ENCODE assay signal across 8 mouse cellular contexts in the genomic region with DNA sequence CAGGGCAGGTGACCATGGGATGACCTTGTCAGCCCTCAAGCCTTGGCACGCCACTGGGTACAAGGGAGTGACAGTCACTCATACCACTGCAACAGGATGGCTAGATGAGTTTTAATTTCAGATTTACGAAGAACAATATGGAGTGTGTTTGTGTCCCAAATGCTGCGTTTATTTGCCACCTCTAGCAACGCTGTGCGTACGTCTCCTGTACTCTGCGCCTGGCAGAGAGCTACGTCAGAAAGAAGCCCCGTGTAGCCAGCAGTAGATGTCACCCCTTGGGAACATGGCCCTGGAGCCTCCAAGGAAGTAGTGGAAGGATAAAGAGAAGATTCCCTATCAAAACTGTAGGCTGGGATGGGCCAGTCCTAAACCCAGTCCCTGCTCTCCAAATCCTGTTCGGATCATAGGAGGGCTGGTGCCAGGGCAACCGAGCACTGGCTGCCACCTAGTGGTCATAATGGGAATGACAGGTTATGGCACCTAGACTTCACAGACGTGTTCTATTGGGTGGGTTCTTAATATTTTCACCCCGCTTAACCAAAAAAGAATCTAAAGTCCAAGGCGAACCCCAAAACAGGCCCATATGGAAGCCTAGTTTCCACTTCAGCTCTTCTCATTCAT. TPM values are rescaled to one million over a fixed set of nuclear protein-coding genes. Genes with fewer than 3 reads are reported as not detected.
A peak's percentile ranks its signal among the peaks of the same experiment; 100 is the strongest.
DNase-seq lines count a peak whose midpoint lies in the region; ATAC-seq and TF ChIP-seq lines count a peak whose summit lies in the region.

No protein-coding gene starts in this region.

- H3K9me3 ChIP-seq in kidney, embryonic 14.5 days (ENCODE audit: control insufficient read depth, low read length) = peaks cover 3% of the 10 kb centered on the region; the same call in 1 of the 2 replicates
- no peaks in the 10 kb centered on the region; the same call in 1 of the 2 replicates for H3K9me3 ChIP-seq in liver, embryonic 13.5 days (replicated peaks)
- no peaks in the 10 kb centered on the region for H3K9me3 ChIP-seq in neural tube, embryonic 11.5 days (ENCODE audit: control insufficient read depth, low read length)

- intact Hi-C loops in gastrocnemius, adult 2 months (cut with DNase I) = loop anchor here (1.0 to 5.0 kb wide), 2 partner anchors 215 to 273 kb away; no protein-coding TSS in a partner anchor

- H3K36me3 ChIP-seq in kidney, embryonic 14.5 days (ENCODE audit: control insufficient read depth, insufficient read depth, low read length) = no peaks in the 10 kb centered on the region
- no peaks in the 10 kb centered on the region for H3K36me3 ChIP-seq in liver, embryonic 13.5 days
- no peaks in the 10 kb centered on the region for H3K36me3 ChIP-seq in neural tube, embryonic 11.5 days (ENCODE audit: control insufficient read depth, insufficient read depth, low read length)

- H3K4me2 ChIP-seq in kidney, embryonic 14.5 days (replicated peaks; ENCODE audit: low read depth, low read length) = no peak overlapping the region
- no peak overlapping the region for H3K4me2 ChIP-seq in liver, embryonic 13.5 days
- H3K4me2 ChIP-seq in neural tube, embryonic 11.5 days (ENCODE audit: low read depth) = no peak overlapping the region

- DNase-seq in B cell, adult 2 months = peak; percentile 66 to 67
- peak; percentile 79 for DNase-seq in ZHBTc4 (ENCODE audit: low read depth, low spot score)
- peak; percentile 74 to 84 for DNase-seq in cerebellum, postnatal 36 days
- peak; percentile 67 for DNase-seq in gastrocnemius, adult 2 months
- peak; percentile 24 for DNase-seq in liver, embryonic 13.5 days
- DNase-seq in neural tube, embryonic 11.5 days (ENCODE audit: low spot score) = peak; percentile 68
- DNase-seq in testis, postnatal 14 days (ENCODE audit: low spot score) = peak; percentile 64

- H3K4me3 ChIP-seq in gastrocnemius, adult 2 months = no peak overlapping the region
- H3K4me3 ChIP-seq in kidney, embryonic 14.5 days (ENCODE audit: low read length) = no peak overlapping the region
- H3K4me3 ChIP-seq in liver, embryonic 13.5 days (replicated peaks) = no peak overlapping the region
- no peak overlapping the region for H3K4me3 ChIP-seq in neural tube, embryonic 11.5 days (ENCODE audit: low read depth, low read length)

- no peak overlapping the region for H3K9ac ChIP-seq in kidney, embryonic 14.5 days (ENCODE audit: low read depth, low read length)
- no peak overlapping the region for H3K9ac ChIP-seq in liver, embryonic 13.5 days
- H3K9ac ChIP-seq in neural tube, embryonic 11.5 days (ENCODE audit: low read length) = no peak overlapping the region

- H3K4me1 ChIP-seq in kidney, embryonic 14.5 days (ENCODE audit: control insufficient read depth, insufficient read depth, low read length) = no peaks in the 10 kb centered on the region
- H3K4me1 ChIP-seq in liver, embryonic 13.5 days (replicated peaks) = no peaks in the 10 kb centered on the region
- no peaks in the 10 kb centered on the region for H3K4me1 ChIP-seq in neural tube, embryonic 11.5 days (ENCODE audit: control insufficient read depth, insufficient read depth, low read length)

- peak; percentile 98 for TF ChIP-seq CTCF in gastrocnemius, adult 2 months (IDR thresholded peaks at IDR 0.05)

- 61% methylated on average over 14 of the region's 14 CpGs for WGBS in kidney, embryonic 14.5 days
- WGBS in liver, embryonic 13.5 days (ENCODE audit: insufficient replicate concordance) = 54% methylated on average over 14 of the region's 14 CpGs
- WGBS in neural tube, embryonic 11.5 days = 59% methylated on average over 14 of the region's 14 CpGs

- H3K27ac ChIP-seq in gastrocnemius, adult 2 months = no peak overlapping the region
- H3K27ac ChIP-seq in kidney, embryonic 14.5 days (ENCODE audit: low read depth, low read length) = no peak overlapping the region
- no peak overlapping the region for H3K27ac ChIP-seq in liver, embryonic 13.5 days
- H3K27ac ChIP-seq in neural tube, embryonic 11.5 days (ENCODE audit: low read depth, low read length) = no peak overlapping the region

- ATAC-seq in kidney, embryonic 14.5 days (ENCODE audit: low FRiP score, low TSS enrichment) = 0 out of 2 replicates have a peak, but pooled peaks have one; percentile 68
- no peak for ATAC-seq in liver, embryonic 13.5 days (ENCODE audit: low read depth)
- no peak for ATAC-seq in neural tube, embryonic 11.5 days (ENCODE audit: insufficient read depth, low FRiP score, low TSS enrichment)

- no peaks in the 10 kb centered on the region for H3K27me3 ChIP-seq in kidney, embryonic 14.5 days (ENCODE audit: control insufficient read depth, insufficient read depth, low read length)
- H3K27me3 ChIP-seq in liver, embryonic 13.5 days = no peaks in the 10 kb centered on the region
- no peaks in the 10 kb centered on the region for H3K27me3 ChIP-seq in neural tube, embryonic 11.5 days (ENCODE audit: control insufficient read depth, insufficient read depth, low read length)

RNA-seq across cellular contexts. Expression of a gene that starts 37.0 kb away (rescaled TPM):
- under 1 TPM in 1 of 2 experiments, not detected in 1; 0.54 TPM for total RNA-seq in gastrocnemius, adult 2 months (2021)
- polyA plus RNA-seq in kidney, embryonic 14.5 days (2014; fragmentation: Nextera tagmentation; extraction: Ambion mirVana) = 140 and 143 TPM in 2 replicates
- 134 and 148 TPM in 2 replicates for polyA plus RNA-seq in liver, embryonic 13.5 days (2015; fragmentation: Nextera tagmentation; extraction: Ambion mirVana)
- 26.0 and 26.1 TPM in 2 replicates for polyA plus RNA-seq in neural tube, embryonic 11.5 days (2014; fragmentation: Nextera tagmentation; extraction: Ambion mirVana)

Comparison
In these comparisons a context has a peak if more than half of its experiments do, and no peak if none do; other contexts are left out.
1. DNase-seq: peak in every context shown above with its lines; median percentile 79 in ZHBTc4; 79 in cerebellum, postnatal 36 days; 68 in neural tube, embryonic 11.5 days; 67 in gastrocnemius, adult 2 months; 66 in B cell, adult 2 months; 64 in testis, postnatal 14 days; 24 in liver, embryonic 13.5 days.